Mouse (Mus musculus): ENCODE data around the gene Ramp1.

GRCm38 (mm10) chr1:91183305-91183704, 3.7 kb downstream of the Ramp1 start:
- TF ChIP-seq ETS1 (IDR thresholded peaks at IDR 0.05; ENCODE audit: low read depth, low read length) (no peak), HCFC1 (IDR thresholded peaks at IDR 0.05; ENCODE audit: low read depth, low read length) (no peak), CTCF (IDR thresholded peaks at IDR 0.05 in 2 of 3, conservative IDR thresholded peaks at IDR 0.05 in 1 of 3; ENCODE audit: control insufficient read depth in 1 of 3, insufficient read depth in 1 of 3, low read depth in 2 of 3, low read length in 3 of 3, poor library complexity in 1 of 3, severe bottlenecking in 1 of 3) (no peak), TAL1 (IDR thresholded peaks at IDR 0.05; ENCODE audit: low read length) (no peak), USF1 (IDR thresholded peaks at IDR 0.05; ENCODE audit: low read depth, low read length) (no peak), UBTF (IDR thresholded peaks at IDR 0.05; ENCODE audit: borderline replicate concordance, insufficient read depth, low read depth, low read length) (no peak), RCOR1 (IDR thresholded peaks at IDR 0.05; ENCODE audit: low read depth, low read length) (no peak), POLR2A (IDR thresholded peaks at IDR 0.05; ENCODE audit: control insufficient read depth in 1 of 2, insufficient read depth in 1 of 2, low read depth in 1 of 2, low read length in 2 of 2, poor library complexity in 1 of 2) (no peak), EP300 (IDR thresholded peaks at IDR 0.05; ENCODE audit: low read depth in 1 of 2, low read length in 2 of 2) (no peak), POLR2AphosphoS5 (IDR thresholded peaks at IDR 0.05; ENCODE audit: borderline replicate concordance, low read depth, low read length) (no peak), USF2 (IDR thresholded peaks at IDR 0.05; ENCODE audit: borderline replicate concordance in 1 of 2, insufficient read depth in 1 of 2, low read depth in 1 of 2, low read length in 2 of 2) (no peak)
